Mouse (Mus musculus) midbrain, embryonic 12.5 days (tissue): ENCODE measurements at regions not wholly inside any gene's neighbourhood (a gene's known extent, or its start where the extent isn't known, plus 50 kb on each side); places are given as distances from the start of the nearest gene placed in this dataset.
"Not testable (repeated sequence)": the region's sequence is repeated elsewhere in the genome, so short reads cannot be mapped to it uniquely, and the experiment has no call there.

Source experiments
- ATAC-seq: fragments of 200-750 bp; cut with Nextera tagmentation; 2 replicates; pipeline ENCODE4 v1.8.0; 2017; ENCODE audit warnings: low read depth, moderate TSS enrichment, moderate library complexity; ENCODE audit not compliant: low FRiP score
- H3K27ac ChIP-seq: fragments of 300-500 bp; sonication (generic); replicated peaks from 2 replicates; pipeline ENCODE4 v1.5.1; 2016; ENCODE audit warnings: mild to moderate bottlenecking
- H3K27me3 ChIP-seq: fragments of 300-500 bp; sonication (generic); 2 replicates; pipeline ENCODE4 v1.6.1; 2016; ENCODE audit warnings: mild to moderate bottlenecking
- H3K36me3 ChIP-seq: fragments of 300-500 bp; sonication (generic); 2 replicates; pipeline ENCODE4 v1.6.1; 2016
- H3K4me1 ChIP-seq: fragments of 300-500 bp; sonication (generic); 2 replicates; pipeline ENCODE4 v1.6.1; 2016
- H3K4me2 ChIP-seq: fragments of 300-500 bp; sonication (generic); replicated peaks from 2 replicates; pipeline ENCODE4 v1.6.1; 2016; ENCODE audit warnings: mild to moderate bottlenecking, moderate library complexity
- H3K4me3 ChIP-seq: fragments of 300-500 bp; sonication (generic); 2 replicates; pipeline ENCODE4 v1.5.1; 2016; ENCODE audit warnings: mild to moderate bottlenecking
- H3K9ac ChIP-seq: fragments of 300-500 bp; sonication (generic); replicated peaks from 2 replicates; pipeline ENCODE4 v1.6.1; 2016; ENCODE audit warnings: mild to moderate bottlenecking, moderate library complexity
- H3K9me3 ChIP-seq: fragments of 300-500 bp; sonication (generic); 2 replicates; pipeline ENCODE4 v1.6.1; 2016; ENCODE audit warnings: mild to moderate bottlenecking
- WGBS: fragments of 180-500 bp; shearing (Covaris S2); methylation state at CpG from one replicate; pipeline ENCODE4 v1.1.7; 2016; 5-methylcytosine and 5-hydroxymethylcytosine counted together

GRCm38 (mm10) chrX:93888480-93888879 lies 56.5 kb upstream of the Pdk3 start:
- no peak overlapping the region for H3K4me2 ChIP-seq
- H3K4me1 ChIP-seq, result no peaks in the 10 kb centered on the region
- H3K36me3 ChIP-seq, result no peaks in the 10 kb centered on the region
- 78% methylated on average over 4 of the region's 4 CpGs for whole genome bisulfite sequencing
- H3K9me3 ChIP-seq, result no peaks in the 10 kb centered on the region
- H3K27ac ChIP-seq, result no peak overlapping the region
- H3K27me3 ChIP-seq, result no peaks in the 10 kb centered on the region
- ATAC-seq, result no peak
- no peak overlapping the region for H3K4me3 ChIP-seq
- no peak overlapping the region for H3K9ac ChIP-seq

- H3K27me3 ChIP-seq, result no peaks in the 10 kb centered on the region
- H3K4me1 ChIP-seq, result no peaks in the 10 kb centered on the region
- H3K4me2 ChIP-seq, result no peak overlapping the region
- ATAC-seq, result peak; percentile 27; the same call in 1 of the 2 replicates
- H3K27ac ChIP-seq, result no peak overlapping the region
- no peaks in the 10 kb centered on the region for H3K36me3 ChIP-seq
- WGBS, result 88% methylated on average over 8 of the region's 8 CpGs
- peak overlapping the region; percentile 10; the same call in 1 of the 2 replicates for H3K4me3 ChIP-seq
- H3K9ac ChIP-seq, result no peak overlapping the region
- no peaks in the 10 kb centered on the region for H3K9me3 ChIP-seq
Observed at GRCm38 (mm10) chrX:93888966-93889365, 57.0 kb upstream of the Pdk3 start.

- Histone ChIP-seq H3K4me1 (no peaks in the 10 kb centered on the region), H3K27me3 (no peaks in the 10 kb centered on the region), H3K27ac (no peak overlapping the region), H3K4me2 (peak overlapping the region; percentile 27), H3K9me3 (no peaks in the 10 kb centered on the region), H3K36me3 (no peaks in the 10 kb centered on the region), H3K9ac (no peak overlapping the region), H3K4me3 (peak overlapping the region; percentile 10; the same call in 1 of the 2 replicates)
- ATAC-seq, result peak; percentile 74; the same call in 1 of the 2 replicates
- 41% methylated on average over 13 of the region's 13 CpGs for WGBS
Observed at GRCm38 (mm10) chrX:93889394-93890042, 57.5 kb upstream of the Pdk3 start.

GRCm38 (mm10) chrX:93896838-93897820 lies 65.1 kb upstream of the Pdk3 start:
- no peak for ATAC-seq
- Histone ChIP-seq H3K9me3 (no peaks in the 10 kb centered on the region), H3K4me3 (no peak overlapping the region), H3K4me2 (no peak overlapping the region), H3K27ac (no peak overlapping the region), H3K4me1 (no peaks in the 10 kb centered on the region), H3K36me3 (no peaks in the 10 kb centered on the region), H3K9ac (no peak overlapping the region), H3K27me3 (no peaks in the 10 kb centered on the region; the same call in 1 of the 2 replicates)
- 72% methylated on average over 5 of the region's 5 CpGs for WGBS

- no peak overlapping the region for H3K27ac ChIP-seq
- no peaks in the 10 kb centered on the region for H3K36me3 ChIP-seq
- ATAC-seq, result no peak
- H3K9me3 ChIP-seq, result no peaks in the 10 kb centered on the region
- H3K4me3 ChIP-seq, result no peak overlapping the region
- H3K4me1 ChIP-seq, result no peaks in the 10 kb centered on the region
- H3K4me2 ChIP-seq, result no peak overlapping the region
- H3K27me3 ChIP-seq, result no peaks in the 10 kb centered on the region; the same call in 1 of the 2 replicates
- no peak overlapping the region for H3K9ac ChIP-seq
Observed at GRCm38 (mm10) chrX:93903209-93903608, 65.2 kb upstream of the AU015836 start.

GRCm38 (mm10) chrX:93905531-93905930 lies 62.9 kb upstream of the AU015836 start:
- 88% methylated on average over 5 of the region's 5 CpGs for WGBS
- ATAC-seq, result no peak
- H3K9ac ChIP-seq, result no peak overlapping the region
- no peaks in the 10 kb centered on the region for H3K9me3 ChIP-seq
- no peaks in the 10 kb centered on the region for H3K36me3 ChIP-seq
- no peaks in the 10 kb centered on the region for H3K27me3 ChIP-seq
- no peak overlapping the region for H3K4me3 ChIP-seq
- no peaks in the 10 kb centered on the region for H3K4me1 ChIP-seq
- H3K4me2 ChIP-seq, result no peak overlapping the region
- H3K27ac ChIP-seq, result no peak overlapping the region

GRCm38 (mm10) chrX:93911087-93911840 lies 57.2 kb upstream of the AU015836 start:
- Histone ChIP-seq H3K4me1 (no peaks in the 10 kb centered on the region), H3K9ac (no peak overlapping the region; the same call in 1 of the 2 replicates), H3K4me2 (peak overlapping the region; percentile 52), H3K9me3 (no peaks in the 10 kb centered on the region), H3K4me3 (peak overlapping the region; percentile 29), H3K27me3 (peaks cover 10% of the 10 kb centered on the region; the same call in 1 of the 2 replicates), H3K27ac (no peak overlapping the region), H3K36me3 (no peaks in the 10 kb centered on the region)
- 31% methylated on average over 21 of the region's 21 CpGs for WGBS
- peak; percentile 75 for ATAC-seq

GRCm38 (mm10) chrX:93915548-93915947 lies 52.9 kb upstream of the AU015836 start:
- no peaks in the 10 kb centered on the region for H3K9me3 ChIP-seq
- H3K36me3 ChIP-seq, result no peaks in the 10 kb centered on the region
- no peak overlapping the region for H3K9ac ChIP-seq
- no peak for ATAC-seq
- no peak overlapping the region for H3K27ac ChIP-seq
- no peaks in the 10 kb centered on the region for H3K4me1 ChIP-seq
- peaks cover 10% of the 10 kb centered on the region; the same call in 1 of the 2 replicates for H3K27me3 ChIP-seq
- no peak overlapping the region for H3K4me3 ChIP-seq
- H3K4me2 ChIP-seq, result no peak overlapping the region

- 88% methylated on average over 3 of the region's 3 CpGs for WGBS
- H3K27ac ChIP-seq, H3K4me2 ChIP-seq: not testable (repeated sequence)
Observed at GRCm38 (mm10) chrX:93917367-93917766, 51.1 kb upstream of the AU015836 start.

More at GRCm38 (mm10) chrX:93917367-93917766, 51.1 kb upstream of the AU015836 start:
- H3K4me3 ChIP-seq, H3K36me3 ChIP-seq, ATAC-seq, H3K27me3 ChIP-seq, H3K9ac ChIP-seq, H3K9me3 ChIP-seq, H3K4me1 ChIP-seq: not testable (repeated sequence)
